Mouse (Mus musculus): ENCODE measurements around the gene Npepl1. TPM values are rescaled to one million over a fixed set of nuclear protein-coding genes. Genes with fewer than 3 reads are reported as not detected.

Npepl1 gene
- total RNA-seq, 2 experiments from 2014 or later = 60.5 to 63.0 TPM

Other genes starting within 250 kb of the Npepl1 start
- gene Stx16, start 34.0 kb upstream of the Npepl1 start, total RNA-seq (2021) = 10 to 100 TPM; 35.3 to 38.7 TPM
- gene Gnas, start 174.0 kb downstream of the Npepl1 start, total RNA-seq (2021) = 1,000 to 10,000 TPM; 1,834 to 2,103 TPM
- gene Gm20721, start 236.4 kb downstream of the Npepl1 start, total RNA-seq (2021) = 1 to 10 TPM; 2.4 to 2.8 TPM